Mouse (Mus musculus) testis, postnatal 10 days (tissue): Measurements from ENCODE around the gene Chd3.

Experiments
- DNase-seq: peaks from one replicate; pipeline ENCODE4 v3.0.0; 2021; ENCODE audit warnings: low spot score

Chd3 gene

GRCm38 (mm10) chr11:69366157-69366854 lies 2.9 kb downstream of the Chd3 start:
- peak; percentile 98 for DNase-seq

- no peak for DNase-seq
Observed at GRCm38 (mm10) chr11:69365722-69366121, 3.5 kb downstream of the Chd3 start.

GRCm38 (mm10) chr11:69364910-69365309 lies 4.3 kb downstream of the Chd3 start:
- peak; percentile 99 for DNase-seq

- DNase-seq = no peak
Observed at GRCm38 (mm10) chr11:69364376-69364775, 4.8 kb downstream of the Chd3 start.

- no peak for DNase-seq
Observed at GRCm38 (mm10) chr11:69362479-69362878, 6.7 kb downstream of the Chd3 start.

- DNase-seq = no peak
Observed at GRCm38 (mm10) chr11:69362021-69362420, 7.2 kb downstream of the Chd3 start.

- DNase-seq = no peak
Observed at GRCm38 (mm10) chr11:69357690-69358089, 11.5 kb downstream of the Chd3 start.

GRCm38 (mm10) chr11:69356544-69356943 lies 12.7 kb downstream of the Chd3 start:
- no peak for DNase-seq

- DNase-seq = no peak
Observed at GRCm38 (mm10) chr11:69346441-69346840, 22.8 kb downstream of the Chd3 start.

- peak; percentile 82 for DNase-seq
Observed at GRCm38 (mm10) chr11:69340161-69341131, 28.8 kb downstream of the Chd3 start, which contains the start of gene Rnf227. Gene Rnf227, plus strand, starts transcription at chr11:69340461.

GRCm38 (mm10) chr11:69334796-69335195 lies 34.4 kb downstream of the Chd3 start:
- no peak for DNase-seq

- DNase-seq = no peak
Observed at GRCm38 (mm10) chr11:69333922-69334321, 35.3 kb downstream of the Chd3 start.

- DNase-seq = no peak
Observed at GRCm38 (mm10) chr11:69332713-69333253, 36.4 kb downstream of the Chd3 start.

- DNase-seq = peak; percentile 88
Observed at GRCm38 (mm10) chr11:69331929-69332405, 37.2 kb downstream of the Chd3 start.

GRCm38 (mm10) chr11:69331152-69331551 lies 38.1 kb downstream of the Chd3 start:
- peak; percentile 67 for DNase-seq

GRCm38 (mm10) chr11:69328517-69328916 lies 40.7 kb downstream of the Chd3 start:
- no peak for DNase-seq

- no peak for DNase-seq
Observed at GRCm38 (mm10) chr11:69327648-69328047, 41.6 kb downstream of the Chd3 start.

- no peak for DNase-seq
Observed at GRCm38 (mm10) chr11:69327157-69327442, 42.1 kb downstream of the Chd3 start.

GRCm38 (mm10) chr11:69326408-69327156 lies 42.6 kb downstream of the Chd3 start:
- DNase-seq = peak; percentile 73

GRCm38 (mm10) chr11:69325628-69326407 lies 43.4 kb downstream of the Chd3 start, which contains the start of gene Kcnab3:
Gene Kcnab3, plus strand, starts transcription at chr11:69326258.
- peak; percentile 90 for DNase-seq

- DNase-seq = no peak
Observed at GRCm38 (mm10) chr11:69324749-69325148, 44.5 kb downstream of the Chd3 start.
